Comparison of ENCODE assay signal across 8 mouse cellular contexts in the genomic region with DNA sequence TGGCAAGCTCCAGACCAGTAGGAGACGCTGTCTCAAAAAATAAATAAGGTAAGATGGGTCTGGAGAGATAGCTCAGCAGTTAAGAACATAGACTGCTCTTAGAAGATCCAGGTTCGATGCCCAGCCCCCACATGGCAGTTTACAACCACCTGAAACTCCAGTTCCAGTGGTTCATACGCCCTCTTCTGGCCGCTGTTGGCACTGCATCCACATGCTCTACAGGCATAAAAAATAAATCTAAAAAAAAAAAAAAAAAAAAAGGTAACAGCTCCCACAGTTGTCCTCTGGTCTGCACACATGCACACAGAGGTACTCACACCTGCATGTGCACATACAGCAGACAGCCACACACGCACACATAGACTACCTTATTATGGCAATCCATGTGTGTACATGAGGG. TPM values are rescaled to one million over a fixed set of nuclear protein-coding genes. Genes with fewer than 3 reads are reported as not detected.
A peak's percentile ranks its signal among the peaks of the same experiment; 100 is the strongest.
DNase-seq lines count a peak whose midpoint lies in the region; ATAC-seq and TF ChIP-seq lines count a peak whose summit lies in the region.
"Had no signal": no experiment of that assay in that cellular context is flagged by ENCODE, and none has a peak within 500 bp of the region (broad histone marks: within the 10 kb centered on the region; RNA-seq: fewer than 3 reads in every experiment).

No protein-coding gene starts in this region.

- no peaks in the 10 kb centered on the region for H3K36me3 ChIP-seq in kidney, embryonic 15.5 days
- no peaks in the 10 kb centered on the region for H3K36me3 ChIP-seq in E14TG2a.4 (ENCODE audit: insufficient read depth, low read length)
- H3K36me3 ChIP-seq: limb, embryonic 13.5 days had no signal

- H3K9me3 ChIP-seq in kidney, embryonic 15.5 days (replicated peaks), result no peaks in the 10 kb centered on the region
- H3K9me3 ChIP-seq in E14TG2a.4 (ENCODE audit: low read length), result no peaks in the 10 kb centered on the region
- H3K9me3 ChIP-seq: limb, embryonic 13.5 days had no signal

- 76% methylated on average over 5 of the region's 5 CpGs for WGBS in kidney, embryonic 15.5 days

- ATAC-seq in kidney, embryonic 15.5 days (replicated peaks; ENCODE audit: low FRiP score), result no peak

- H3K27me3 ChIP-seq in kidney, embryonic 15.5 days, result no peaks in the 10 kb centered on the region
- H3K27me3 ChIP-seq in E14TG2a.4 (ENCODE audit: insufficient read depth, low read length), result peaks cover 10% of the 10 kb centered on the region
- H3K27me3 ChIP-seq: limb, embryonic 13.5 days had no signal

- 0 out of 2 replicates have a peak, but pooled peaks cover 4% of the 10 kb centered on the region for H3K4me1 ChIP-seq in kidney, embryonic 15.5 days
- H3K4me1 ChIP-seq in E14TG2a.4 (replicated peaks; ENCODE audit: low read depth, low read length), result peaks cover 28% of the 10 kb centered on the region

- H3K4me2 ChIP-seq in kidney, embryonic 15.5 days, result no peak overlapping the region
- H3K4me2 ChIP-seq: limb, embryonic 13.5 days had no signal

- TF ChIP-seq CTCF in E14TG2a.4 (conservative IDR thresholded peaks at IDR 0.05; ENCODE audit: low read length), result peak; percentile 74

- DNase-seq in kidney, postnatal 10 days, result peak; percentile 27
- peak; percentile 22 for DNase-seq in WW6 (ENCODE audit: low read depth, low spot score)
- DNase-seq in lung, postnatal 10 days, result peak; percentile 27
- no peak for DNase-seq in gastrocnemius, postnatal 14 days
- no peak for DNase-seq in gastrocnemius, postnatal 10 days

- H3K27ac ChIP-seq in kidney, embryonic 15.5 days, result no peak overlapping the region
- H3K27ac ChIP-seq: limb, embryonic 13.5 days had no signal

- no peak overlapping the region for H3K4me3 ChIP-seq in kidney, embryonic 15.5 days (replicated peaks)
- no peak overlapping the region for H3K4me3 ChIP-seq in E14TG2a.4 (replicated peaks; ENCODE audit: low read length)
- H3K4me3 ChIP-seq: limb, embryonic 13.5 days had no signal

- intact Hi-C loops in gastrocnemius, postnatal 14 days (cut with DNase I; ENCODE audit: low total_unique reads), result no loop called here

- H3K9ac ChIP-seq in kidney, embryonic 15.5 days, result no peak overlapping the region
- H3K9ac ChIP-seq: limb, embryonic 13.5 days had no signal

RNA-seq across cellular contexts. Expression of gene Kctd3, which starts 59.8 kb away (rescaled TPM):
- 28.5 and 29.0 TPM in 2 replicates for polyA plus RNA-seq in kidney, embryonic 15.5 days (2015; fragmentation: Nextera tagmentation; extraction: Ambion mirVana)
- 10 to 100 TPM; 28.6 to 33.5 TPM for total RNA-seq in gastrocnemius, postnatal 14 days (2021)
- total RNA-seq in gastrocnemius, postnatal 10 days (2021), result 10 to 100 TPM; 33.6 to 39.6 TPM

Comparison
In these comparisons a context has a peak if more than half of its experiments do, and no peak if none do; other contexts are left out.
1. DNase-seq: peak in kidney, postnatal 10 days (single experiment), WW6 (single experiment) and lung, postnatal 10 days (single experiment); none in gastrocnemius, postnatal 14 days (single experiment) and gastrocnemius, postnatal 10 days (single experiment).